Mouse (Mus musculus): Measurements from ENCODE around the gene Lzts3.

DNA sequence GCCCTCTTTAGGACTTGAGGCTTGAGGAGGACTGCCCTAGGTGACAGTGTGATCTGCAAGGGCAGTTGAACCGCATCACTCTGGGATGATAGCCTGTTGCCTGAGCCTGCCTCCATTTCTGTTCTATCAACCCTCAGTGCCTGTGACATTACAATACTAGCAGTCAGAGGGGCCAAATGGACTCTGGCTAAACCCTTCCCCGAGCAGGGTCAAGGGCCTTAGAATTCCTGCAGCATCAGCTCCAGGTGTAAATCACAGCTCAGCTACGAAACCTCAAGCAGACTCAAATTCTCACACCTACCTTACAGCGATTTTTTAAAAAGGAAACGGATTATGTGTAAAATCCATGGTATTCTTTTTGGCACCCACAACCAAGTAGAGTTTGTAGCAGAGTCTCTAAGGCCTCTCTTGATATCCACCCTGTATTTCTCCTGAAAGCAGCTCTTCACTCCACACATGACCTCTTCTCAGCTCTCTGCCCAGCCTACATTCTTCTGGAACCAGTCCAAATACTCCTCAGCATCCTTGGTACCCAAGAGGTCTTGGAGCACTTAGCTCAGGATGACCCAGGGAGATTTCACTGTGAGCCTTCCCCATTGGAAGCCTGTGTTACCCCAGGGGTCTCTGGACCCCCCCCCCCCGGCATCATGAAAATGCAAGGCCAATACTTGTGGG is 1.1 kb downstream of the Lzts3 start:
- TF ChIP-seq CTCF (IDR thresholded peaks at IDR 0.05; ENCODE audit: borderline replicate concordance, extremely low read depth, insufficient read depth, insufficient read length) (no peak), POLR2A (IDR thresholded peaks at IDR 0.05; ENCODE audit: borderline replicate concordance, extremely low read depth, insufficient read depth, insufficient read length, poor library complexity, severe bottlenecking) (no peak)

Data from brain, embryonic 14.5 days (tissue).